Mouse (Mus musculus): ENCODE data around the gene Itga5.
A peak's percentile ranks its signal among the peaks of the same experiment; 100 is the strongest.

Gene Itga5

DNA sequence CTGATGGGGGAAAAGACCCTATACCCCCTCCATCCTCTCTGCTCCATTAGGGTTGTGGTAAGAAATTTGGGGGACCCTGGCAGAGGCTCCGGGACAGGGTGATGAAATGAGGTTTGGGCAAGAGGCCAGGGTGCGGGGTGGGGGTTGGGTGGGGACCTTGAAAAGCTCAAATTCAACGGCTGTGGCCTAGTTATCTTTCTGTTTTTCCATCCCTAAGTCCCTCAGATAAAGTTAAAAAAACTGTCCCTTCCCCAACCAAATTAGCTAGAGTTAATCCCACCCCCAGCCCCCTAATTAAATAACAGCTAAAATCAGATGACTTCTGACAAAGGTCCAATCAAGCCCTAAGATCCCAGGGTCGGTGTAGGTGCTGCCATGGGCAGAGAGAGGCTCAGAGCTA, 1.8 kb downstream of the Itga5 start:
- DNase-seq: no peak

DNA sequence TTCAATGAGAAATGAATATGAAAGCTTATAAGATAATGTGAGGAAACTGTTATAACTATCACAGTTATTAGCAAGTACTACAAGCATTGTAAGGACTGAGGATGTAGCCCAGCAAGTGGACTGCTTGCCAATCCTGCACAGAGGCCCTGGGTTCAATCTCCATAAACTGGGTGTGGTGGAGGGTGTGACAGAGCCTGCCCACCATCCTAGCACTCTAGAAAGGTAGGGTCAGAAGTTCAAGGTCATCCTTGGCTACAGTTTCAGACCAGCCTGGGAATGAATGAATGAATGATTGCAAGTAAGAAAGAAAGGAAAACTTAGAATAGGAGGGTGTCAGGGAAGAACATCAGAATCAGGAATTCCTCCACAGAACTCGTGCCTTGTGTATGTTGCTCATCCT, 2.8 kb downstream of the Itga5 start:
- DNase-seq: no peak

DNA sequence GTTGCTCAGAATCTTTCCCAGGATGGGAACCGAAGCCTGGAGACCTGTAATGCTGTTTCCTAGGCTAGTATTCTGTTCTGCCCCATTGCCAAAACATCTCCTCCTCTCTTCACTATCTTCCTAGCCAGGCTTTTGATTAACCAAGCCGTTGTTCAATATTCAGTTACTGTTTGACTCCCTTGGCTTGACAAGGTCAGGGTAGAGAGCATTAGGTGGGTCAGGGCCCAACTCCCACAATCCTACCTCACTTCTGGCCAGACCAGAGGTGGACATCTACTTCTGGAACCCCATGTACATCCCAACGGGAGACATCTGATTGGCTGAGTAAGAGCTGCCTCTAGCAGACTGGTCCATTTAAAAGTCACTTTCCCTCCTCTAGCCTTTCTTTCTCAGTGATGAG, 3.6 kb downstream of the Itga5 start:
- DNase-seq: no peak

DNA sequence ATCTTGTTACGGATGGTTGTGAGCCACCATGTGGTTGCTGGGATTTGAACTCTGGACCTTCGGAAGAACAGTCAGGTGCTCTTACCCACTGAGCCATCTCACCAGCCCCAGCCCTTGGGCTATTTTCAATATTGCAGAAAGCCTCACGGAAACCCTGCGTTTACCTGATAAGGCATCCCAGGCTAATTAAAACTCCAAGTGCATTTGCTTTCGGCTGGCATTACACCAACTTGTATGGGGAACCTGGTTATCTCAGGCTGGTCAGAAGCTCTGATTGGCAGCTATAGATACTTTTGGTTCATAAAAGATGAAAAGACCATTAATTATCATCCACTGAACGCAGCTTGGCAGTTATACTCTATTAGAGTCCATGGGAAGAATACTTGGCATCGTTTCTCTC, 4.2 kb downstream of the Itga5 start:
- DNase-seq: no peak

DNA sequence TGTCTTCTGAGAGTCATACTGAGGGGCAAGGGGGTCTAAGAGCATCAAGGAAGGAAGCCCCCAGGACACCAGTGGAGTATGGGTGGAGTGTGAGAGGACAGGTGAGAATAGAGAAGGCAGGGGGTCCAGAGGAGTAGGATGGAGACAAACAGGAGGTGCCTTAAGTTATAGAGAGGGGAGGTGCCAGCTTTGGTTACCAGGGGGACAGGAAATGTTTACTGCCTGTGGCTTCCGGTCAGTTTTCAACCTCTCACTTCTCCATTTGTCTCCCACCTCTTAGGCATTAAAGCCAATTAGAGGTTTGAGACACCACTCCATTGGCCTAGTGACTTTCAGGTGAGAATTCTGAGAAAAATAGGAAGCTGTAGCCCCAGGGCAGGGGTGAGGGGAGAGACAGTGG, 5.3 kb downstream of the Itga5 start:
- DNase-seq: no peak

DNA sequence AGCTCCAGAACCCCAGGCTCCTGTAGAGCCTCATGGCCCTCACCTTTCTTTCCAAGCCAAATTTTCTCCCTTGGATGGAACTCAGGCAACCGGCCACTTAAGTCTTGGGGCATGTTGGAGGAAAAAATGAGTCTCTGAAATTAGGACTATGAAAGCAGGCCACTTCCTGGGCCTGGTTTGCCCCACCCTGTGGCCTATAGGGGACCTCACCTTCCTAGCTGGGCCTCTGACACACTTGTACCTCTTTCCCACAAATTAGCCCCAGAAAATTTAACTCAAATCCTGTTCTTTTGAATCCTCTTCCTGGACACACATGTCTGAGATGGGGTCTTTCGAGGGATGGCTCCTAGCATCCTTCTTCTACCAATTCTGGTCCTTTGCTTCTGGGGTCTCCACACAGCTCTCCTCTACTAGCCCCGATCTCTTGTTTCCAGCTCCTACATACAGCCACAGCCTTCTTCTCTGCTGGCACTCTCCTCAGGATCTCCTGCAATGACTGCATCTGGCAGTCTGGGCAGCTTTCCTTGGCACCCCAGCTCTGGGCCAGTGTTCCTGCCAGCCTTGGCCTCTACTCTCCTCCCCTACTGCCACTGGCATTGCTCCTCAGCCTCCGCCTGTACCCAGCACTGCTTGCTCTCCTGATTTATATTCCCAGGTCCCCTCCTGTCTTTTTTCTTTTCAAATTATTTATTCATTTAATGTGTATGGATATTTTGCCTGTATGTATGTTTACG, 6.5 kb downstream of the Itga5 start:
- no peak for DNase-seq

DNA sequence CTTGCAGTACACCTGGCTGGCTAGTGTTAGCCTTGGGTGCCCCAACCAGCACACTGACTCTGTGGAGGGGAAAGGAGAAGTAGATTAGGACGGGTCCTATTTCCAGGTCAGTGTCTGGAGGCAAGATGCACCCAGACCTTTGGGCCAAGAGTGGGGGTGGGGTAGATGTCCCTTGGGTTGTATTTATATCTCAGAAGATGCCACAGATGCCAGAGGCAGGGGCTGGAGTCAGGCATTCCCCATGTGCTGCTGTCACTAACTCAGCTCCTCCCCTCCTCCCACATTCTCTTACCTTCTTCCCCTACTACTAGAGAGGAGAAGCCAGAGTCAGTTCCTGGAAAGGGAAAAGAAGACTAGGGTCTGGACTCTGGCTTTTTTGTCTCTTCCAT, 7.4 kb downstream of the Itga5 start:
- no peak for DNase-seq

DNA sequence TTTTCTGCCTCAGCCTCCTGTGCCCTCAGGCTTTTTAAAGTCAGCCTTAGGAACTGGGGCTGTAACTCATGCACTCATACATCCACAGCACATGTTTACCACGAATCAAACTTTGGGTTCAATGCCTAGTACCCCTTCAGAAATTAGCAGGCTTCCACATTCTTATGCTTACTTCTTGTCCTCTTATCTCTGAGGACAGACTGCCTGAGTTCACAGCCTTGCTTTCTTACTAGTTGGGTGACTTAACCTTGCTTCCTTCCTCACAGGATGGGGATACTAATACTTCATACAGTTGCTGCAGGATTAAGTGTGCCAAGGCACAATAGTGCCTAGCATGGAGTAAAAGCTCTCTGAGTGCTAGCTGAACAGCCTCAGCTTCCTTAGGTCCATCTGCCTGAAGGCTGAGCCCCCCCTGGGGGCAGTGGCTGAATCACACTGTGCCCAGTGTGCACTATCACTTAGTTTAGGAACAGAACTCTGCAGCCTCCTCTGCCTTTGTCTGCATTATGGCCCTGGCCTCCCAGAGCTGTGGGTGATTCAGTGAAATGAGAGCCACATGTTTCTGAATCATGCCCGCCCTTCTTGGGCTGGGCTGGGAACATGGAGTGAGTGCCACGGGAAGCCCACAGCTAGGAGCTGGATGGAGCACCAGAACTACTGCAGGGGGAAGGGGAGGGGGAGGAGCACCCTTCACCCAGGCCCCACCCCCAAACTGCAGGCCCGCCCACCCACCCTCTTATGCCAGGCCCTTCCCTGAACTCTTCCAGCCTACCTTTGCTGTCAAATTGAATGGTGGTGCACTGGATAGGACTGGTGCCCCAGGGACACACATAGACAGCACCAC, 8.1 kb downstream of the Itga5 start:
- no peak for DNase-seq

DNA sequence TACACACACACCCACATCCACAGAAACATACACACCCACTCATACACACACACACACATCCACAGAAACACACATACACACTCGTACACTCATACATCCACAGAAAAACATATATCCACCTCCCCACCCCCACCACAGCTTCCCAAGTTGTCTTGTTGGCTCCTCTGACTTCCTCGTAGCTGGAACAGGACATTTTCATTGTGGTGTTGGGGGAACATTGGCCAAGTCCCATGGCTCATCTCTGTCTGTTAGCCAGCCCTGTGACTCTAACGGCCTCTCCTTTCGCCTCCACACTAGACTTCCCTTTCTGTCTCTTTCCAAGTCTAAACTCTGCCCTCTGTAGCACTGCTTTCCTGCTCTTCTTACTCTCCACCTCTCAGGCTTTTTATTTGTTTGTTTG, 8.7 kb downstream of the Itga5 start:
- no peak for DNase-seq

DNA sequence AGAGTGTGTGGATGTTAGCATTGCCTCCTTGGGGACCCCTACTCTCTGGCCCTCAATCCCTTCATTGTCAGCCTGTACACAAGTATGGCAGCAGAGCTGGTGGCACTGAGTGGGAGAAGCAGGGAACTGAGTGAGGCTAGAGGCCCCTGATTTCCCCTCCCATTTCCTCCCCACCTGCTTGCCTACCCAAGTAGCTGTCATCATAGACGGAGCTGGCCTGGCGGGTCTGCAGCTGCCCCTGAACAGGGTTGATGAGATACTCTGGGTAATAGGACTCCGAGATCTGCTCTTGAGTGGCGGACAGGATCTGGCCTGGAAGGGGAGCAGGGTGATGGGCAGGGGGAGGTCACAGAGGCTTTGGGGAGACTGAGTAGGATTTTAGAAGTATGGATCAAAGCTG, 10.4 kb downstream of the Itga5 start:
- no peak for DNase-seq

DNA sequence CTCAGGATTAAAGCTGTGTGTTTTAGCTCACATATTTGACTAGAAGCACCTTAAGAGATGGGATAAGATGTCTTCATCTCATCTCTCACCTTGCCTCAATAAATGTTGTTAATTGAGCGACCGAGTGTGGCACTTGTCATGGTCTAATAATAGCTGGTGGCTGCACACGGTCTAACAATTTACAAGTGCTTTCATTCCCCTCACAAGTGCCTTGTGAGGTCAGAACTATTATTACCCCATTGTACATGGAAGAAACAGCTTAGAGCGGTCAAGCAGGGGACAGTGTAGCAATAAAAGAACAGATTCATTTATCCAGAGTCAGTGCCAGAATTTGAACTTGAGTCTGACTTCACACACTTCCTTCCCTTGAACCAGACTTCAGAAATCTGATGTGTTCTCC, 11.1 kb downstream of the Itga5 start:
- DNase-seq: no peak

DNA sequence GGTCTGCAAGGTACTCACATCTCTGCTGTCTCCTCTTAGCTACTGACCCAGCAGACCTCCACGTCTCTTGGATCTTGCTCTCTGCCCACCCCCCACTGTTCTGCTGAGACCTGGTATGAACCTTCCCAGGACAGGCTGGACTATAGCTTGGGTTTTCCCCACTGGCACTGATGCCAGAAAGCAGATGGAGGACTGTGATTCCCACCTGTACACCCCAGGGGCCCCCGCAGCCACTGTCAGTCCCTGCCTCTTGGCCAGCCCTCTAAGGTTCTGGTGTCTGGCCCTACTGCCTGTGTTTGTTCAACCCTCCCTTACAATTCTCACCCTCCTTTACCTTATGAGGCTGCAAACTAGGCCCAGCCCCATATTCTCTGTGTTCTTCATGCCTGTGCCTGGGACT, 11.9 kb downstream of the Itga5 start:
- DNase-seq: no peak

DNA sequence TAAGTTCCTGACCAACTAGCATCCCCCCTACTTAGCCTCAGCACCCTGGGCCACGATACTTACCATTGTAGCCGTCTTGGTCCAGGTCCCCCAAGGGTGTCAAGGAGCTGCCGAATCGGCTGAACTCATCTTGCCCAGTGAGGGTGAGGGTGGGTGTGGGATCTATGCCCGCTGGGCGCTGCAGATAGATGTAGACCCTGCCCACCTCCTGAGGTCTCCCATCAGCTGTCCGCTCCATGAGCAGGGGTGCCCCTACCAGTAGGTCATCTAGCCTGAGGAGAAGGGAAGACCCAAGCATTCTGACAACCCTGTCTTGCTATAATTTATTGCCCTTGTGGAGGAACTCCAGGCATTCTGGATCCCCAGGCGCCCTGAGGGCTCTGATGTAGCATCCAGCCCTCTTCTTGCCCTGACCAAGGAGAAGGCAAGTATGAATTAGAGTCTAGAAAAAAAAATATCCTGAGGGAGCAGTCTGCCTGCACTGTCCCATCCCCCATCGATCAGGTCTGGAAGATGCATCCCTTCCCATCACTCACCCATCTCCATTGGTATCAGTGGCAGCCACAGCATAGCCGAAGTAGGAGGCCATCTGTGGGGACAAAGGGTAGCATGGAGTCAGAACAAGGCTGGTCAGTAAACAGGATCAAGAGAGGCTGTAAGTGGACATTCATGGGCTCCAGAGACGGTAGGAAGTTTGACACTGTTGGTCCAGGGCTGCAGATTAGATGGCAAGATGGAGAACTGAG, 12.9 kb downstream of the Itga5 start:
- no peak for DNase-seq

DNA sequence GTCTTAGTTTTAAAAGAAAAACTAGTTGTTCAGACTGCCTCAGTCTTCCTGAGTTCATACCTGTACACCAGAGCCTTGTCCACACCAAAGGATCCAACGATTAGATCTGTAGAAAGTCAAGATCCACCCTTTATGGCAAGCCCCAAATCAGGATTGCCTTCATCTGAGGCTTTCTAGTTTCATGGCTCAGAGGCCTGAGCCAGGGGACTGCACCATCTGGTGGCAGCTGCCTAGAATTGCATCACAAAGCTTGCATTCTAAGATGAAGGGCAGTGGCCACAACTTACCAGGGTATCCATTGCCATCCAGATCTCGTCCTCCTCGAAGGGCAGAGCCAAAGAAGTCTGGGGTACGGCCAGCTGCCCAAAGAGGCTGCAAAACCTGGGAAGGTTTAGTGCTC, 13.7 kb downstream of the Itga5 start:
- peak; percentile 45 to 46 for DNase-seq

DNA sequence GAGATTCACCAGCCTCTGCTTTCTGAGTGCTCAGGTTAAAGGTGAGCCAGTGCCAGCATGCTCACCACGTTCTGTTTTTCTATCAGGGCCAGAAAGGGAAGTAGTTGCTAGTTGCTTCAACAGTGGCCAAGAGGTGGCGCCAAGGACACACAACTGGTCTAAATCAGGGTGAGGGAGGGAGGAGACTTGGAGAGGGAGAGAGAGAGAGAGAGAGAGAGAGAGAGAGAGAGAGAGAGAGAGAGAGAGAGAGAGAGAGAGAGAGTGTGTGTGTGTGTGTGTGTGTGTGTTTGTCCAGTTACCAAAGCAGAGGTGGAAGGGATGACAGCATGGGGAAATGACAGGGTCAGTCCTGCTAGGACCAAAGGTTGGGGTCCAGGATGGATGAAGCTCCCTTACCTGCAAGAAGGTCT, 19.3 kb downstream of the Itga5 start:
- peak; percentile 60 to 62 for DNase-seq

DNA sequence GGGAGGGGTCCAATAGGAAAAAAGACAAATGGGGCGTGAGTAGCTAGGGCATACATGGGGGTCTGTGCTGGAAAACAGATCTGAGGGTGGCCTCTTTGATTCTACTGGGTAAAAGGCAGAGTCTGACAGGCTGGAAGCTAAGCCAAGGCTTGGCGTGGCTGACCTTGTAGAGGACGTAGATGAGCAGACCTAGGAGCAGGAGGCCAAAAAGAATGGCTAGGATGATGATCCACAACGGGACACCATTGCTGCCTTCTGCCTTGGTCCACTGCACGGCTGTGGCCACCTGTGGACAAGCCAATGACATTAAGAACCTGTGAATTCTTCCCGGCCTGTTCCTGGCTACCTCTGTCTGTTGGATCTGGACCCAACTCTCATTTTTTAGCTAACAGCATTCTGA, 20.8 kb downstream of the Itga5 start:
- no peak for DNase-seq

DNA sequence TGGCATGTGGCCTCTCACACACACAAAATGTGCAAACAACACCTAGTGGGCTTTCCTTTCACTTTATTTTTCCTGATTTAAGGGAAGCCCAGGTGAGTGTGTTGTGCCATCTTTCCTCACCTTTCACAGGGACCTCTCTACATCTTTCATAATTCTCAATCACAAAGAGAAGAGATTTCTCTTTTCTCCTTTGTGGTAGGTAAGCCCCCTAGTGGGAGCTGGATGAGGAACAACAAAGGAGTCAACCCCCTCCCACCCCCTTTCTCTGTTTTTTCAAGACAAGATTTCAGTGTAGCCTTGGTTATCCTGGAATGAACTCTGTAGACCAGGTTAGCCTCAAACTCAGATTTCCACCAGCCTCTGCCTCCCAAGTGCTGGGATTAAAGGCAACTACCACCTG, 23.0 kb downstream of the Itga5 start:
- no peak for DNase-seq

DNA sequence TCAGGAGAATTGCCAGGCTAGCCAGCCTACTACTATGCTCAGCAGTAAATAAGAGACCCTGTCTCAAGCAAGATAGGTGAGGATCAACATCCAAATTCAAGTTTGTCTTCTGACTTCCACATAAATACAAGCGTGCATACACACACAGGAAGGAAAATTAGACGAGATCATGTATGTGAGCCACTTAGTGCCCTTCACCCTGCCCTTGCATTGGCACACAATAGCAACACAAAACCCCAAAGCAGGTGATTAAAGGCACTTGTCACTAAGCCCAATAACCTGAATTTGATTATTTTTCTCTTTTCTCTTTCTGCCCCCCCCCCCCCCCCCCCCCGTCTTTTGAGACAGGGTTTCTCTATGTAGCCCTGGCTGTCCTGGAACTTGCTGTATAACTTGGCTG, 23.6 kb downstream of the Itga5 start:
- DNase-seq: no peak

DNA sequence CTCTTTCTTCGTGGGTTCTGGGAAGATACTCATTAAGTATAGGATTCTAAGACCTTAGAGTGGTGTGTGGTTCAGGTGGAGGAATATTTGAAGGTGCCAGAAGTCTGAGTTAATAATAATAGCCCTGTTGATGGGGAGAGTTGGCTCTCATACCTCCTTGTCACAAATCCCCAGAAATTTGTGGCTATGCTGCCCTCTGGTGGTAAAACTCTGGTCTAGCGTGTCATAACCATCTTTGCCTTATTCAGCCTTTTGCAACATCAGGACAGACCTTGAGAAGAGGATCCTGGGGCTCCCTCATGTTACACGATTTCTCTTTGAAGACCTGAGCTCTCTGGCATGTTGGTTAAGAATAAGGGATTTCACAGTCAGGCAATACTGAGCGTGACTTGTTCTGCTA, 24.1 kb downstream of the Itga5 start:
- peak; percentile 53 to 66 for DNase-seq

DNA sequence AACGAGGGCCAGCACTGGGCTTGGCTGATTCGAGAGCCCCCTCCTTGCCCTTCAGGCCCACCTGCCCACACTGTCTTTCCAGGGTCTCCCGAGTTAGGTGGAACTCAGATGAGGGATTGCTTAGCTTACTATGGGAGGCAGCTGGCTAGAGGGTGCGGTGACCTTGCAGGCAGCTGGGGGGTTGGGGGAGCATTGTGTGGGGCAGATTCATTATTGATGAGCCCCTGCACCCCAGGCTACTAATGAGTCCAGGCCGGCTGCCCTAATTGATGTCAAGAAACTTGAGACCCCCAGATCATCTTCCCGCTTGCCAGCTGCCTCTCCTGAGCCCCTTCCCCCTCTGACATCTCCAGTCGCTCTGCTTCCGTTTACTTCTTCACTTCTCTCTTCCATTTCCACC, 25.0 kb downstream of the Itga5 start:
- DNase-seq: no peak

DNA sequence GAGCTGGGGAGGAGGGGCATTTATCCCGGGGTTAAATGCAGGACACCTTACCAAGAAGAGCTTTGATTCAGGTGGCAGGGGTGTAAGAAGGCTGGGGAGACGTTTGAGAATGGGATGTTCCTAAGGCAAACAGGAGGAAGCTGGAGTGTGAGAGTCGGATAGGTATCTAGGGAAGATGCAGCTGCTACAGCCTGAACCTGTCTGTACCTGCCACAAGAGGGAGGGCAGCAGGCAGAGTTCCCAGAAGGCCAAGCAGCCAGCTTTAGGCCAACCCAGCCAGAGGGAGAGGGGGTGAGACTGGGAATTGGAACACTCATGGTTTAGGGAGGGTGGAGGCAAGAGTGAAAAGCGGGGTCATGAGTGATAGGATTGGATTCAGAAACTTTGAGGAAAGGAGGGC, 25.8 kb downstream of the Itga5 start:
- no peak for DNase-seq

DNA sequence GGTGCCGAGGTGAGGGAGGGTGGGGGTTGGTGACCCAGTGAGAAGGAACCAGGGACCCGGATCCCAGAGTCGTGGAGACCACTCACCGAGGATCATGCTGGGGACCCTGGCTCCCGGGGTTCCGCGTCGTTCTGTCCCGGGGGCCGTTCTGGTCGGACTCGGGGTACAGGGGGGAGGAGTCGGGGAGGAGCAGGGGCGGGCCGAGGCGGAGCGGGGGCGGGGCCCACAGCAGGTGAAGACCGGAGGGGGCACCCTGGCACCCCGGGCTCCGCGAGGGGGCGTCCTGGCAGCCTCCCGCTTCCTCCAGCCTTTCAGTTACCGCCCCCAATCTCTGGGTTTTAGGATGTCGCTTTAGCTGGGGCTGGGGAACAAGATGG, 26.6 kb downstream of the Itga5 start, which contains the start of gene Zfp385a:
Gene Zfp385a (minus strand): TSS at position 133 of the 377 bp plus-strand sequence.
- DNase-seq: peak; percentile 87

DNA sequence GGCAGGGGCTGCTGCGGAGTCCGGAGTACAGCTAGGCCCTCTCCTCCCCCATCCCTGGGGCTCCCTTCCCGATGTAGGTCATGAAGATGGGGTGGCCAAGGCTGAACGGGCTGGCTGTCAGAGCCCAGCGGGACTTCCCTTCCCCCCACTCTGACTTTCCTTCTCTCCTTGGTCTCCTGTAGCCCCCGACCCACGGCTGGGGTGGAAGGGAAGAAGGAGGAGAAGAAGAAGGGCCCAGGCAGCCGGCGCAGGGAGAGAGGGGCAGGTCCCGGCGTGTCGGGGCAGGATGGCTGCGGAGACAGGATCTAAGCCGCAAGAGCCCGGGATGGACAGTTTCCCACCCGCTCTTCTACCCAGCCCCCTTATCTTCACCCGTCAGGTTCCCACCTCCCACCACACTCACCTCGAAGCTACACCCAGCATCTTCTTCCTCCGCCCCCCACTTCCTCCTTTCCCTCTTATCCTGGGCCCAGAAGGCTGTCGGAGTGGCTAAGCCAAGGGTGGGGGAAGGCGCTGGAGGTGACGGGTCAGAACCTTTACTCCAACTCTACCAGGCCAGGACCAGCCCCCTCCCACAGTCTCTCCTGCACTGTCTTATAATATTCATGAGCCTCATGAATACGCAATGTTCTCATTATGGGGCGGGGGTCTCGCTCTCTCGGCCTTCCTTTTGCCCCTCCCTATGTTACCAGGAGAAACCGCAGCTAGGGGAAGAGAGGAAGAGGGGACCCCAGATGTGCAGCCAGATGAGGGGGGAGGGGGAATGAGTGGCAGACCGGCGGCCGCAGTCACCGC, 27.2 kb downstream of the Itga5 start:
- DNase-seq: peak; percentile 41 to 56
